Mouse (Mus musculus): ENCODE measurements at regions not wholly inside any gene's neighbourhood (a gene's known extent, or its start where the extent isn't known, plus 50 kb on each side); places are given as distances from the start of the nearest gene placed in this dataset.

DNA sequence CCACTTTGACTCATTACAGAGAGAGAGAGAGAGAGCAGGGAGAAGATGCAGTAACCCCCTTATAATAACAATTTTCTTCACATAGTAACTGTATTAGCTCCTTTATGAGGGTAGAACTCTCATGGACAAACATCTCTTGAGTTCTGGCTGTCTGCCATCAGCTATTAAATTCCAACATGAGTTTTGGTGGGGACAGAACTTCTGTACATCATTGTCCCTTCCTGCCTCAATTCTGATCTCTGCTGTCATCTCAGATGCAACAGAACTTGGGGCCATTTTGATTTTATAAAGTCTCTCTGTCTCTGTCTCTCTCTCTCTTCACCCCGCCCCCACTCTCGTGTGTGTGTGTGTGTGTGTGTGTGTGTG lies 261.6 kb downstream of the Rps24 start:
- TF ChIP-seq CTCF (IDR thresholded peaks at IDR 0.05; ENCODE audit: extremely low read depth, insufficient read length, insufficient replicate concordance, low read depth, low read length) (no peak), POLR2A (IDR thresholded peaks at IDR 0.05; ENCODE audit: low read depth, low read length) (no peak)

All from small intestine, adult 2 months (tissue).